9 mouse cellular contexts compared by ENCODE assay signal in the genomic region with DNA sequence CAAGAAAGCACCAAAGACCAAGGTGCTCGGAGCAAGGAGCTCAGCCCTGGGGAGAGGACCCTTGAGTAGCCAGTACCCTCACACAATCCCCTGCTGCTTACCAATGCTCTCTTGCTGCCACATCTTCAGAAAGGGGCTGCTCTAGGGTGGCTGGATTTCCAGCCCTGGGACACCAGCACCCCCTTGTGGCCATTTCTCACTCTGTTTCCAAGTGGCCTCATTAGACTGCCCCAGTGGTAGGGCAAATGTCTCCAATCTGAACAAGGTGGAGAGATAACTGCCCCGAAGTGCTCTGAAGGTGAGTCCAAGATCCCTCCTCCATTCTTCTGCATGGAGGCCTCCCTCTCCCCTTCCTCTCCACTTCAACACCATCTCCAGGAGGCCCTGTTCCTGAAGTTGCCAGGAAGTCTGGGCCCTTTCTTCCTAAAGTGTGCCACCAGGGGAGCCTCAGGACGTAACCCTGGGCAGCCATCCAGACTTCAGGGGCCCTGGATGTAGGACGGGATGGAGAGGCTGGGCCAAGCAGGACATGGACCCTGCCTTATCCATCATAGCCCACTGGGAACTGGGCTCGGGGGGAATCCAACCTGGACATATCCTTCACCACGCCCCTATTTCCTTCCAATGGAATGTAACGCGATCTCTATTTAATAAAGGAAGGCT. TPM values are rescaled to one million over a fixed set of nuclear protein-coding genes. Genes with fewer than 3 reads are reported as not detected.
DNase-seq lines count a peak whose midpoint lies in the region; ATAC-seq and TF ChIP-seq lines count a peak whose summit lies in the region.
"Had no signal": no experiment of that assay in that cellular context is flagged by ENCODE, and none has a peak within 500 bp of the region (broad histone marks: within the 10 kb centered on the region; RNA-seq: fewer than 3 reads in every experiment).

No protein-coding gene starts in this region.

- no peaks in the 10 kb centered on the region for H3K9me3 ChIP-seq in hindbrain, embryonic 14.5 days (ENCODE audit: control insufficient read depth, low read length)

- H3K4me3 ChIP-seq in hindbrain, embryonic 14.5 days (replicated peaks; ENCODE audit: low read length) = no peak overlapping the region
- H3K4me3 ChIP-seq in left cerebral cortex, adult 2 months = no peak overlapping the region

- TF ChIP-seq CTCF in left cerebral cortex, adult 2 months (IDR thresholded peaks at IDR 0.05) = peak; percentile 94

- 71% methylated on average over 8 of the region's 8 CpGs for WGBS in hindbrain, embryonic 14.5 days

- intact Hi-C loops in left cerebral cortex, adult 2 months (cut with DNase I) = loop anchor here (2.0 to 10.0 kb wide), 2 partner anchors 120 to 800 kb away; no protein-coding TSS in a partner anchor

- no peak overlapping the region for H3K27ac ChIP-seq in hindbrain, embryonic 14.5 days
- H3K27ac ChIP-seq in left cerebral cortex, adult 2 months = no peak overlapping the region
- H3K27ac ChIP-seq: macrophage had no signal

- no peaks in the 10 kb centered on the region for H3K4me1 ChIP-seq in hindbrain, embryonic 14.5 days (replicated peaks; ENCODE audit: control insufficient read depth, insufficient read depth, low read length)

- H3K9ac ChIP-seq in hindbrain, embryonic 14.5 days = no peak overlapping the region

- no peaks in the 10 kb centered on the region for H3K36me3 ChIP-seq in hindbrain, embryonic 14.5 days (replicated peaks; ENCODE audit: control insufficient read depth, insufficient read depth)

- no peaks in the 10 kb centered on the region for H3K27me3 ChIP-seq in hindbrain, embryonic 14.5 days (ENCODE audit: control insufficient read depth, insufficient read depth, low read length)

- H3K4me2 ChIP-seq in hindbrain, embryonic 14.5 days (replicated peaks) = no peak overlapping the region

- DNase-seq in T-cell, adult 2 months (ENCODE audit: low spot score) = peak; percentile 65
- DNase-seq in cerebellum, adult 9-10 months = peak; percentile 72
- DNase-seq in hindbrain, embryonic 14.5 days (ENCODE audit: low spot score) = peak; percentile 77
- DNase-seq in left cerebral cortex, adult 2 months (ENCODE audit: extremely low spot score in 1 of 2, low spot score in 2 of 2) = peak; percentile 76 to 84
- DNase-seq in right cerebral cortex, postnatal 14 days = peak; percentile 83
- peak; percentile 74 to 75 for DNase-seq in urinary bladder, postnatal 36 days (ENCODE audit: low spot score in 2 of 2)

- ATAC-seq in frontal cortex, adult (ENCODE audit: low TSS enrichment) = peak; percentile 62
- peak; percentile 59; the same call in 1 of the 2 replicates for ATAC-seq in hindbrain, embryonic 14.5 days (ENCODE audit: low FRiP score)
- ATAC-seq in megakaryocyte, adult 5-6 weeks (ENCODE audit: poor library complexity, severe bottlenecking) = peak; percentile 89

RNA-seq across cellular contexts. Expression of a gene that starts 6.5 kb away (rescaled TPM):
- 24.7 and 25.7 TPM in 2 replicates for polyA plus RNA-seq in hindbrain, embryonic 14.5 days (2014; fragmentation: Nextera tagmentation; extraction: Ambion mirVana)
- 10 to 100 TPM; 26.6 to 28.1 TPM for total RNA-seq in left cerebral cortex, adult 2 months (2021)
- total RNA-seq in megakaryocyte, adult 5-6 weeks (2015) = 0.76 and 0.91 TPM in 2 replicates
- 1.8 and 1.9 TPM in 2 replicates for total RNA-seq in megakaryocyte, adult 5-6 weeks (2017)

RNA-seq across cellular contexts. Expression of a gene that starts 33.4 kb away (rescaled TPM):
- polyA plus RNA-seq in hindbrain, embryonic 14.5 days (2014; fragmentation: Nextera tagmentation; extraction: Ambion mirVana) = 19.3 and 23.8 TPM in 2 replicates
- 1 to 10 TPM; 9.4 TPM for total RNA-seq in left cerebral cortex, adult 2 months (2021)
- 3.1 and 5.6 TPM in 2 replicates for total RNA-seq in megakaryocyte, adult 5-6 weeks (2015)
- 7.1 and 11.8 TPM in 2 replicates for total RNA-seq in megakaryocyte, adult 5-6 weeks (2017)

RNA-seq across cellular contexts. Expression of a gene that starts 33.5 kb away (rescaled TPM):
- polyA plus RNA-seq in hindbrain, embryonic 14.5 days (2014; fragmentation: Nextera tagmentation; extraction: Ambion mirVana) = 2.3 and 2.6 TPM in 2 replicates
- under 1 TPM; 0.49 to 0.75 TPM for total RNA-seq in left cerebral cortex, adult 2 months (2021)
- total RNA-seq in megakaryocyte, adult 5-6 weeks (2015) = not detected in 2 replicates
- total RNA-seq in megakaryocyte, adult 5-6 weeks (2017) = not detected in 2 replicates

RNA-seq across cellular contexts. Expression of a gene that starts 54.5 kb away (rescaled TPM):
- polyA plus RNA-seq in hindbrain, embryonic 14.5 days (2014; fragmentation: Nextera tagmentation; extraction: Ambion mirVana) = 1,735 and 1,844 TPM in 2 replicates
- 1,000 to 10,000 TPM; 2,213 to 2,341 TPM for total RNA-seq in left cerebral cortex, adult 2 months (2021)
- 1,271 and 1,296 TPM in 2 replicates for total RNA-seq in megakaryocyte, adult 5-6 weeks (2015)
- total RNA-seq in megakaryocyte, adult 5-6 weeks (2017) = 513 and 615 TPM in 2 replicates

Comparison
In these comparisons a context has a peak if more than half of its experiments do, and no peak if none do; other contexts are left out.
1. RNA of a gene that starts 6.5 kb away (total RNA-seq): 26.6 to 28.1 TPM in left cerebral cortex, adult 2 months; 0.76 to 1.9 TPM in megakaryocyte, adult 5-6 weeks; every median in the first group is over 4 times any median in the second.
2. Peak in every context shown above with its lines, with median percentiles within 50 percentile points of each other: DNase-seq and ATAC-seq.